Mouse (Mus musculus) neutrophil, adult 5-6 weeks (primary cell): ENCODE data around the gene Gnao1. TPM values are rescaled to one million over a fixed set of nuclear protein-coding genes. Genes with fewer than 3 reads are reported as not detected.

Source experiments
- ATAC-seq: fragments of 151-379, 151-347 bp; 2 replicates; pipeline ENCODE4 v1.8.0; 2017; ENCODE audit warnings: mild to moderate bottlenecking, moderate TSS enrichment; ENCODE audit not compliant: insufficient number of reproducible peaks, poor library complexity, low FRiP score, severe bottlenecking; ENCODE audit errors: extremely low read depth
- total RNA-seq: library from RNA; stranded (forward); fragments of 200-1000 nt; gene quantifications from 2 replicates; pipeline ENCODE4 v1.2.3, GENCODE M21; 2017

Gnao1 gene
- total RNA-seq, 1 experiment from 2014 or later: not detected

DNA sequence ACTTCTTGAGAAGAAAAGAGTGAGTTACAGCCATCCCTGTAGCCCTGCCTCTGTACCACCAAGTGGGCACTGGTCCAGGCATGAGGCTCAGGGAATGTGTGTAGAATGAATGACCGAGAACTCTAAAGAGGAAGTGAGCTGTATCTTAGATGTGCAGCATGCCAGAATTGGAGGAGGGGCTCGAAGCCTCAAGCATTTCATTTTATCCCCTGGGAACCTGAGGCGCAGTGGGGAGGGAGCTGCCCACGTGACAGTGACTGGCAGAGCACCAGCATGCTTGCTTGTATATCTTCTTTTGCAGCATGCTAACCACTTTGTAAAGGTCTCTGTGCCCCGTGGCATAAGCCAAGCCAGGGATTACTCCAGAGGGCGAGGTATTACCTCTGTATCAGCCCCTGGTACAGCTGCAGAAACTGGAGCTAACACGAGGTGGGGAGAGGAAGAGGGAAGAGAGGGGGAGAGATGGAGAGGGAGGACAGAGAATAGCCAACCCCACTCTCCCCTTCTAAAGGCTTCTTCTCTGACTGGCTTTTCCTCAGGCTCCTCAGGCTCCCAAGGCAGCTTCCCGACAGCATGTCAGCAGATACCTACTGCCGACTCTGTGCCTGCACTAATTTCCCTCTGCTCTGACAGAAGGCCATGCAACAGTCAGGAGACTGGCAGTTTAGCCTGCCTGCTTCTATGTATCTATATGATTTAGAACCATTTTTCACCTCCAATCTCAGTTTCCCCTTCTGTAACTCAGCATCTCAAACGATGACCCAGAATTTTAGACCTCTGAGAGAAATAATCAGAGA lies 31.4 kb downstream of the Gnao1 start:
- no peak for ATAC-seq

- ATAC-seq: no peak
Observed at GRCm38 (mm10) chr8:93842574-93842973, 32.8 kb downstream of the Gnao1 start.

DNA sequence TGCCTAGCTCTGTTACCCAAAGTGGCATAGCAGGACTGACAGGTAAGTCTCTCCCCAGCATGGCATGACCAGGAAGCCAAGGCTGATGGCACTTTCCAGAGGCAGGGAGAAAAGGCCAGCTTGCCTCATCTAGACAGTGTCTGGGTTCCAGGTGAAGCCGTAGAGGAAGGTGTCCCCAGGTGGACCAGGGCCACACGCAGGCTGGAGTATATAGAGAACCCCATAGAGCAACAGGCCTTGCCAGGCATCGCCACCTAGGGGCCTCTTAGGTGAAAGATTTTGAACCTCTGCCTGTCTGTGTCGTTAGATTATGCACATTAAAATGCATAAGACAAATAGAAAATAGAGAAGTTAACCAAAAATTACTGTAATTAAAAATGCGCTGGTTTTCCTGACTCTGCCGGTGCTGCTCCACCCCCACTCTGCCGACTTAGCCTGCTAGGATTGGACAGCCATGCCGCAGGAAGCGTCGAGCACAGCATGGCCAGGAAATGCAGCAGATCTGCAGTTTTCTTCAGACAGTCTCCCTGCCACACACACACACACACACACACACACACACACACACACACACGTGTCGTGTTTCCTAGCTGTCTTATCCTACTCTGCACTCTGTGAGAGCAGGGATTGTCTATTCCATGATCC lies 34.2 kb downstream of the Gnao1 start:
- no peak for ATAC-seq

DNA sequence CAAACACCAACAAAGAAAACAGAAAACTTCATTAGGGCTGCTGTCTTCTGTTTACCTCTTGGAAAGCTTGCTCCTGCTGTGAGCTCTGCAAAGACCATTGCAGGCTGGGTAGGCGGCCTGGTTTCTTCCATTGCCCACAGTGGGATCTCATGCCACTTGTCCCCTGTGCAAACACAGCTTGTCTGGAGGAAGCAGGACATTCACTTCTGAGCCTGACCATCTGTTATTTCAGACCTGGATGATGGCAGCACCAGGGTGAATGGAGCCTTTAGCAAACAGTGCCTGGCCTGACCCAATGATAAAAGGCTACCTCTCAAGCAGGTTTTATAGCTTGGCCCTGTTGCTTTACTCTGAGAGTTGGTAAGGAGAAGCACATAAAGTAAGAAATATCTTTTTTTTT lies 35.4 kb downstream of the Gnao1 start:
- ATAC-seq: no peak

- ATAC-seq: no peak
Observed at GRCm38 (mm10) chr8:93852087-93852645, 42.4 kb downstream of the Gnao1 start.

GRCm38 (mm10) chr8:93852851-93853461 lies 43.2 kb downstream of the Gnao1 start:
- no peak for ATAC-seq

DNA sequence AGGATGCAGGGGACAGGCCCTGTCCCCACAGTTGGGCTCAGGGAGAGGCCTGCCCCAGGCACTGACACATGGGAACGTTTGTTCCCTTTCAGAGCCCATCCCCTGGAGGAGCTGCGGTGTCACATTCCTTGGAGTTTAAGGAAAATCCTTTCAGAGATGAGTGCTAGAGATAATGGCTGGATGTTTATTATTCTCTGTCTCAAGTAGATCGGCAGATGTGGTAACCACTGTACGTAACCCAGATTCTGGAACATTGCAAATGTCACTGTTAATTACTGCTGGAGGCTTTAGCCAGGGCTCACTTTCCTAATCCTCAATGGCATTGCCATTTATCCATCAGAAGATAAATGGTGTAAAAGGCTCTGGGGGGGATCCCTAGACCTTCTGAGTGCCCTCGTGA lies 44.9 kb downstream of the Gnao1 start:
- ATAC-seq: no peak

DNA sequence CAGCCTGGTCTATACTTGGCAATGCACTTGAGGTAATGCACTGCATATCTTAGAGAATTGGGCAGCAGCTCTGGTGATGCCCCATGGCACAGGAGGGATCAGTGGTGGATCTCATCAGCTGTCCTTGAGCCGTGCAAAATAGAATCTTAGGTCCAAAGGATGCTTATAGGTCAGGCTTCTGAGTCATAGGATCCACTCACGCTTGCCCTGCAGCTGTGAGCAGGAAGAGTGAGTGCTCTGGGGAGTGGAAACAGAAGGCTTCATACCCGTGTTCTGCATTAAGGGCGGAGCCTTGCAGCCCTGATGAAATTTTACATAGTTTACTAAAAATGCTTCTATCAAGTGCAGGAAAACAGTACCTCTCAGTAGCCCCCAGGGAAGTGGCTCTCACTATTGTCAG lies 45.5 kb downstream of the Gnao1 start:
- no peak for ATAC-seq

GRCm38 (mm10) chr8:93857144-93857543 lies 47.4 kb downstream of the Gnao1 start:
- no peak for ATAC-seq

GRCm38 (mm10) chr8:93858286-93858685 lies 48.5 kb downstream of the Gnao1 start:
- ATAC-seq: no peak

DNA sequence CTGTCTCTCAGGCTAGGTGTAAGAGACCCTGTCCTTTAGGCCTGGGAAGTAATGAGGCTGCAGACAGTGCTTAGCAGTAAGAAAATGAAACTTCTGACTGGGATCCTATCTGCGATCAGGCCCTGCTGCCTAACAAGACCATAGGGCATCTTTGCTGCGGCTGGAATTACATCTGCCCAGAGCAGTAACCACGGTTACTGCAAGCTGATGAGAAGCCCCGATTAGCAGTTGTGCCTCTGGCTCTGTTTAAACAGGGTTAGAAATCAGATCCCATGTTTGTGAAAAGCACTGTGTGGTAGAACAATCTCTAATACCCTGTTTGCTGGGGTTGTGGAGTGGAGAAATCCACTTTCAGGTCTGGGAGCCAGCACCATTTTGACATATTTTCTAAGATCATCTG lies 50.3 kb downstream of the Gnao1 start:
- ATAC-seq: no peak

GRCm38 (mm10) chr8:93864064-93864463 lies 54.3 kb downstream of the Gnao1 start:
- ATAC-seq: no peak

- ATAC-seq: no peak
Observed at GRCm38 (mm10) chr8:93866271-93866670, 56.5 kb downstream of the Gnao1 start.

GRCm38 (mm10) chr8:93868486-93869221 lies 58.9 kb downstream of the Gnao1 start:
- no peak for ATAC-seq

- ATAC-seq: no peak
Observed at GRCm38 (mm10) chr8:93871275-93871674, 61.5 kb downstream of the Gnao1 start.

DNA sequence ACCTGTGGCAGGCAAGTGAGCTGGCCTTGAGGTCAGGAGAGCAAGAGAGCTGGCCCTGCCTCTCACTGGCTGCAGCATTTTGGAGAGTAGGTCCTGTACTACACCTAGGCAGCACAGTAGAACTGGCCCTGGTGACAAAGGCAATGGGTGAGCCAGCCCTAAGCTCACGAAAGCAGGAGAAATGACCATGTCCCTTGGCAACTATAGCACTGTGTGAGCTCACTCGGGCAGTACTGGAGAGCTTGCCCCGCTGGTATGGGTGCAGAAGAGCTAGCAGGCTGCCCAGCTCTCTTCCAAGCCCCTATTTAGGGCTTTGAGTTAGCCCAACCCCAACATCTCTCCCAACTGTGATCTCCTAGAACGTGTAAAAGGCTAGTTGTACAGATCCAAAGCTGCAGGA lies 68.6 kb downstream of the Gnao1 start:
- no peak for ATAC-seq

GRCm38 (mm10) chr8:93879966-93880365 lies 70.2 kb downstream of the Gnao1 start:
- ATAC-seq: no peak

DNA sequence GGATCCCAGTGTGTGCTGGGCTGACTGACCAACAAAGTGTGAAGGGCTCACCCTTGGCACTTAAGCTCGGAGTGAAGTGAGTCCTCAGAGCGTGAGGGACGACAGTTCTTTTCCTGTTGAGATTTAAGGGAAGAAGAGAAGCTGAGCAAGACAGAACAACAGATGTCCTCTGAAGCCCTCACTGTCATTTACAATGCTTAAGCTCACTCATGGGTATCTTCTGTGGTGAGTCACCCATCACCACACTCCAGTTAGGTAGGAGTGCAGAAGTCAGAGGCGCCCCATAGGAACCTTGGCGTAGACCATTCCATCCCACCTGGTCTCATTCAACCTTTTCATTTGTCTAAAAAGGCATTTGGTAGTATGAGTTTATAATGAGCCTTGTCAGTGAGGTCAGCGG lies 71.6 kb downstream of the Gnao1 start:
- ATAC-seq: no peak

DNA sequence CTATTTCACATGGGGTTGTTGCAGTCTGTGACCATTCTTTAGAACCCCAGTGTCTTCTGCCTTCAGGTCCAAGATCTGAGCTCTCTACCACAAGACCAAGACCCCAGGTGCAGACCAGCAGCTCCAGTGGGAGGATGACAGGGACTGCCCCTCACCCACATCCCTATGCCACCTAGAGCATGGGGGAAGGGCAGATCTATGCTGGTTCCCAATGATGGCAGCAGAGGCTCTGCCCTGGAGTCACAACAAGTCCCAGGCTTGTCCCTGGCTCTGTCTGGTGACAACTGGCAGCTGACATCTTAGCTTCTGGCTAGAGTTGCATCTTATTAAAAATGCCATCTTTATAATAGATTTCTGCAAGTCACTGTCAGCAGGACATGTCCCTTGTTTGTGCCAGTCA lies 73.5 kb downstream of the Gnao1 start:
- no peak for ATAC-seq
